Mouse (Mus musculus) forelimb bud, embryonic 11.5 days (tissue): ENCODE data around the gene Fam205a2.
"Not testable (repeated sequence)": the region's sequence is repeated elsewhere in the genome, so short reads cannot be mapped to it uniquely, and the experiment has no call there.

ENCODE experiments used
- DNase-seq: peaks from one replicate; pipeline ENCODE4 v3.0.0-alpha.2; 2012; ENCODE audit warnings: low read depth, low spot score

The Fam205a2 gene

GRCm38 (mm10) chr4:42528075-42528474, at the start of gene Fam205a2:
Fam205a2 (minus strand) TSS chr4:42528175.
- not testable (repeated sequence) for DNase-seq
